Mouse (Mus musculus) limb, embryonic 15.5 days (tissue): ENCODE measurements around the gene Rsbn1. TPM values are rescaled to one million over a fixed set of nuclear protein-coding genes. Genes with fewer than 3 reads are reported as not detected.
A peak's percentile ranks its signal among the peaks of the same experiment; 100 is the strongest.

Experiments used
- ATAC-seq: fragments of 200-750 bp; cut with Nextera tagmentation; 2 replicates; pipeline ENCODE4 v1.8.0; 2017; ENCODE audit warnings: low read depth, moderate TSS enrichment; ENCODE audit not compliant: insufficient number of reproducible peaks, low FRiP score, low TSS enrichment
- H3K27ac ChIP-seq: fragments of 300-500 bp; sonication (generic); 2 replicates; pipeline ENCODE4 v1.5.1; 2015; ENCODE audit warnings: moderate library complexity, mild to moderate bottlenecking, inconsistent platforms
- H3K27me3 ChIP-seq: fragments of 300-500 bp; sonication (generic); 2 replicates; pipeline ENCODE4 v1.6.1; 2015; ENCODE audit warnings: inconsistent platforms
- H3K36me3 ChIP-seq: fragments of 300-500 bp; sonication (generic); 2 replicates; pipeline ENCODE4 v1.6.1; 2015; ENCODE audit warnings: inconsistent platforms
- H3K4me1 ChIP-seq: fragments of 300-500 bp; sonication (generic); 2 replicates; pipeline ENCODE4 v1.6.1; 2015; ENCODE audit warnings: inconsistent platforms
- H3K4me2 ChIP-seq: fragments of 300-500 bp; sonication (generic); 2 replicates; pipeline ENCODE4 v1.6.1; 2015; ENCODE audit warnings: mild to moderate bottlenecking, inconsistent platforms
- H3K4me3 ChIP-seq: fragments of 300-500 bp; sonication (generic); 2 replicates; pipeline ENCODE4 v1.5.1; 2015; ENCODE audit warnings: mild to moderate bottlenecking, inconsistent platforms
- H3K9ac ChIP-seq: fragments of 300-500 bp; sonication (generic); 2 replicates; pipeline ENCODE4 v1.6.1; 2015; ENCODE audit warnings: inconsistent platforms
- H3K9me3 ChIP-seq: fragments of 300-500 bp; sonication (generic); 2 replicates; pipeline ENCODE4 v1.6.1; 2016; ENCODE audit warnings: inconsistent platforms
- WGBS: fragments of 180-500 bp; shearing (Covaris S2); methylation state at CpG from one replicate; pipeline ENCODE4 v1.1.7; 2015; 5-methylcytosine and 5-hydroxymethylcytosine counted together
- polyA plus RNA-seq: library from polyadenylated mRNA; unstranded; fragments of >200 nt; fragmentation: Nextera tagmentation; extraction: Ambion mirVana; gene quantifications from 2 replicates; pipeline ENCODE4 v1.2.1, GENCODE M21; 2015

The Rsbn1 gene
- polyA plus RNA-seq, result 10.8 and 10.9 TPM in 2 replicates

- ATAC-seq, result peak; percentile 100
- peak within 1 kb of the TSS; percentile 87 for H3K9ac ChIP-seq
- H3K4me1 ChIP-seq, result peaks cover 8% of the 10 kb centered on the region
- H3K9me3 ChIP-seq, result no peaks in the 10 kb centered on the region
- peak within 1 kb of the TSS; percentile 63 for H3K4me2 ChIP-seq
- H3K27me3 ChIP-seq, result no peaks in the 10 kb centered on the region
- peak within 1 kb of the TSS; percentile 98 for H3K4me3 ChIP-seq
- peak within 1 kb of the TSS; percentile 92 for H3K27ac ChIP-seq
- H3K36me3 ChIP-seq, result no peaks in the 10 kb centered on the region
- WGBS, result under 1% methylated on average over 51 of the region's 55 CpGs
These were observed at the start of gene Rsbn1 for GRCm38 (mm10) chr3:103914010-103914669. Rsbn1 (plus strand) TSS chr3:103914120.

DNA sequence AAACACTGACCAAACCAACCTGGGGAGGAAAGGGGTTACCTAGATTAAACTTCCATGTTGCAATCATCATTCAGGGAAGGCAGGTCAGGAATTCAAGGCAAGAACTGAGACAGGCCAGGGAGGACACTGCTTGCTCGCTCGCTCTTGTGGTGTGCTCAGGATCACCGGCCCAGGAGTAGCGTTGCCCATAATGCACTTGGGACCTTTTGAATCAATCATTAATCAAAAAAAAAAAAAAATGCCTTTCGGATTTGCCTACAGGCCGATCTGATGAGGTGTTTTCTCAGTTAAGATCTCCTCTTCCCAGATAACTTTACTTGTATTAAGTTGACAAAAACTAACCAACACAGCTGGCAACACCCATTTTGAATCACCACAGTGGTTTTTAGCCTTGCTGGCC lies 49.7 kb upstream of the Rsbn1 start:
- Histone ChIP-seq H3K9ac (no peak overlapping the region), H3K4me2 (no peak overlapping the region), H3K4me1 (no peaks in the 10 kb centered on the region), H3K9me3 (no peaks in the 10 kb centered on the region), H3K4me3 (no peak overlapping the region), H3K27ac (no peak overlapping the region), H3K36me3 (no peaks in the 10 kb centered on the region), H3K27me3 (no peaks in the 10 kb centered on the region)
- 86% methylated on average over 6 of the region's 6 CpGs for WGBS
- ATAC-seq, result no peak

DNA sequence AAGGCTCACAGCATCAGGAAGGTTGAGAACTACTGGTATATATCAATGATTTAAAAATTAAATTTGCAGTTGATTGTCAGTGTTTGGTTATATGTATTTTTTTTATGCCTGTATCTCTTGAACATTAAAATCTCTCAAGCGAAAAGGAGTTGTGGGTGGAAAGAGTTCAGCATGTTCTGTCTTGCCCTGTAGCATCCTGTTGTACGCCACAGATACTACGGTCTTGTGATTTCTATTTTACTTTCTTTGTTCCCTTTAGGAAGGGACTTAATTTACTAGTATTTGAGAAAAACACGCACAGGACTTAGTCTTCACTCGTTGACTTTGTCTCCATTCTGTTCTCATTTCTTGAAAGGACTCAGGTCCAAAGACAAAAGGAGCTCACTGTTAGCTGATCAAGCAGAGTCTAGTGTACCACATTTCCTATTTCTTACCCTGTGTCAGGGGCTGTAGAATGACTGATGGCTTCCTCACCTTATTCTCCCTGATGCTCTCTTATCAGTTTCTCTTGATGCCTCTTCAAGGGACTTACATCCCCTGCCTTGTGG lies 46.4 kb upstream of the Rsbn1 start:
- 75% methylated on average over 5 of the region's 5 CpGs for WGBS
- Histone ChIP-seq H3K27me3 (no peaks in the 10 kb centered on the region), H3K27ac (no peak overlapping the region), H3K4me1 (no peaks in the 10 kb centered on the region), H3K9ac (no peak overlapping the region), H3K36me3 (no peaks in the 10 kb centered on the region), H3K4me2 (no peak overlapping the region), H3K4me3 (no peak overlapping the region), H3K9me3 (no peaks in the 10 kb centered on the region)
- no peak for ATAC-seq

GRCm38 (mm10) chr3:103868008-103868407 lies 45.9 kb upstream of the Rsbn1 start:
- Histone ChIP-seq H3K4me3 (no peak overlapping the region), H3K9ac (no peak overlapping the region), H3K4me1 (no peaks in the 10 kb centered on the region), H3K27ac (no peak overlapping the region), H3K36me3 (no peaks in the 10 kb centered on the region), H3K9me3 (no peaks in the 10 kb centered on the region), H3K4me2 (no peak overlapping the region), H3K27me3 (no peaks in the 10 kb centered on the region)
- ATAC-seq, result no peak
- 73% methylated on average over 4 of the region's 4 CpGs for WGBS

GRCm38 (mm10) chr3:103872663-103873098 lies 41.2 kb upstream of the Rsbn1 start:
- Histone ChIP-seq H3K9me3 (no peaks in the 10 kb centered on the region), H3K27me3 (no peaks in the 10 kb centered on the region), H3K9ac (no peak overlapping the region), H3K4me1 (no peaks in the 10 kb centered on the region), H3K4me3 (no peak overlapping the region), H3K27ac (no peak overlapping the region), H3K4me2 (no peak overlapping the region), H3K36me3 (no peaks in the 10 kb centered on the region)
- 42% methylated on average over 3 of the region's 3 CpGs for WGBS
- no peak for ATAC-seq

DNA sequence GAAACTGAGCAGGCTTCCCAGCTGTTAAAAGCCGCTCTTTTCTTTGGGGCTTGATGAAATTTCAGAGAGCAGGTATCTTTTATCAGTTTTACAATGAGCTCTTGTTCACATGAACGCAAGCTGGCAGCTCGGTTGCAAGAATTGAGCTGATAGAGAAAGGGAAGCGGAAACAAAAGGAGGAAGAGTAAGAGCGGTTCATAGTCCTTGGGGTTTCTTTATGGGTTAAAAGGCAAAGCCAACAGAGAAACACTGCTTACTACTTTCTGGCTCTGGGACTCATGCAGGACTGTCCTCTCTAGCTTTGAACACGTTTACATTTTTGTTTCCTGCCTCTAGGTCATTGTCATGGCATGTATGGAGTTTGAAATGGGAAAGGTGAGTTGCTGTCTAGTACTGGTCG lies 39.6 kb upstream of the Rsbn1 start:
- 70% methylated on average over 7 of the region's 7 CpGs for WGBS
- no peaks in the 10 kb centered on the region for H3K36me3 ChIP-seq
- H3K9ac ChIP-seq, result no peak overlapping the region
- ATAC-seq, result no peak
- no peaks in the 10 kb centered on the region for H3K4me1 ChIP-seq
- H3K9me3 ChIP-seq, result no peaks in the 10 kb centered on the region
- H3K27ac ChIP-seq, result no peak overlapping the region
- no peak overlapping the region for H3K4me3 ChIP-seq
- H3K4me2 ChIP-seq, result no peak overlapping the region
- H3K27me3 ChIP-seq, result no peaks in the 10 kb centered on the region

GRCm38 (mm10) chr3:103885946-103886345 lies 28.0 kb upstream of the Rsbn1 start:
- ATAC-seq, result no peak
- WGBS, result 74% methylated on average over 11 of the region's 11 CpGs

DNA sequence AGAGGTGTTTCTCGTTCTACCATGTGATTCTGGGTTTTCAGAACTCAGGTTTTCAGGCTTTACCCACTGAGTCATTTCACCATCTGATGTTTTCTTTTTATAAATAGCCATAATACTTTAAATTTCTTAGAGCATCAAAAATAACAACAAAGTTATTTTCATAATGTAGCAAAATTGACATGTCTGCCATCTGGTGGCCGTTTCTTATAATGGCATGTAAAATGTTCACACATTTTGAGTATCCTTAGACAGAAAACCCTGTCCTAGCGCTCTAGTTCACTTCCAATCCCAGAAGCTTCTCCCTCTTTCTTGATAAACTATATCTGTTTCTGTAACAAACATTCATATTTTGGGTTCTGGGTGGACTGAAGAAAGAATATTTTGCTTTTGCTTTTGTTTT lies 26.3 kb upstream of the Rsbn1 start:
- ATAC-seq, result no peak
- WGBS, result 22% methylated on average over 3 of the region's 3 CpGs
- Histone ChIP-seq H3K9me3 (no peaks in the 10 kb centered on the region), H3K4me1 (no peaks in the 10 kb centered on the region), H3K27me3 (no peaks in the 10 kb centered on the region), H3K4me3 (no peak overlapping the region), H3K9ac (no peak overlapping the region), H3K27ac (no peak overlapping the region), H3K36me3 (no peaks in the 10 kb centered on the region), H3K4me2 (no peak overlapping the region)

More at GRCm38 (mm10) chr3:103885946-103886345, 28.0 kb upstream of the Rsbn1 start:
- H3K9ac ChIP-seq, result no peak overlapping the region
- H3K9me3 ChIP-seq, result no peaks in the 10 kb centered on the region
- H3K4me2 ChIP-seq, result no peak overlapping the region
- H3K27me3 ChIP-seq, result no peaks in the 10 kb centered on the region
- H3K36me3 ChIP-seq, result no peaks in the 10 kb centered on the region
- H3K4me3 ChIP-seq, result no peak overlapping the region
- H3K4me1 ChIP-seq, result no peaks in the 10 kb centered on the region
- H3K27ac ChIP-seq, result no peak overlapping the region

- Histone ChIP-seq H3K4me2 (no peak overlapping the region), H3K27ac (no peak overlapping the region), H3K36me3 (no peaks in the 10 kb centered on the region), H3K27me3 (no peaks in the 10 kb centered on the region), H3K9me3 (no peaks in the 10 kb centered on the region), H3K9ac (no peak overlapping the region), H3K4me3 (no peak overlapping the region), H3K4me1 (no peaks in the 10 kb centered on the region)
- WGBS, result 87% methylated on average over 3 of the region's 3 CpGs
- ATAC-seq, result no peak
These were observed 20.5 kb upstream of the Rsbn1 start for GRCm38 (mm10) chr3:103893374-103893773.

DNA sequence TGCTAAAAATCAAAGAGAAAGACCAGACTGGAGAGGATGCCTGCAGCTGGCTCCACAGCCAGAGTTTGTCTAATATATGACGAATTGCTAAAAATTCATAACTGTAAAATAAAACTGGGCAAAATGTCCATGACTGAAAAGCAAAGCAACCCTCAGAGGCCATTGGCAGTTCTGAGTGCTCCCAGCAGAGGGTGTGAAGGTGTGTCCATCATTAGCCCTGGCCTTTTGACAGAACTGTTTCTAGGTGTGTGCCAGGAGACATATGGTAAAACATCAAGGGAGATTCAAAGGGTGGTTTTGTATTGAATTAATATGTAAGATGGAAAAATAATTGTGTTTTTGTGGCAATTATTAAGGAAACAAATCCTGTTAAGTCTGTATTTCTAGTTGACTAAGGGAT lies 9.2 kb upstream of the Rsbn1 start:
- WGBS, result 58% methylated on average over 1 of the region's 1 CpGs
- no peaks in the 10 kb centered on the region for H3K9me3 ChIP-seq
- no peak overlapping the region for H3K27ac ChIP-seq
- no peaks in the 10 kb centered on the region for H3K27me3 ChIP-seq
- no peak for ATAC-seq
- H3K36me3 ChIP-seq, result no peaks in the 10 kb centered on the region
- no peaks in the 10 kb centered on the region for H3K4me1 ChIP-seq
- no peak overlapping the region for H3K9ac ChIP-seq
- H3K4me3 ChIP-seq, result no peak overlapping the region
- H3K4me2 ChIP-seq, result no peak overlapping the region

DNA sequence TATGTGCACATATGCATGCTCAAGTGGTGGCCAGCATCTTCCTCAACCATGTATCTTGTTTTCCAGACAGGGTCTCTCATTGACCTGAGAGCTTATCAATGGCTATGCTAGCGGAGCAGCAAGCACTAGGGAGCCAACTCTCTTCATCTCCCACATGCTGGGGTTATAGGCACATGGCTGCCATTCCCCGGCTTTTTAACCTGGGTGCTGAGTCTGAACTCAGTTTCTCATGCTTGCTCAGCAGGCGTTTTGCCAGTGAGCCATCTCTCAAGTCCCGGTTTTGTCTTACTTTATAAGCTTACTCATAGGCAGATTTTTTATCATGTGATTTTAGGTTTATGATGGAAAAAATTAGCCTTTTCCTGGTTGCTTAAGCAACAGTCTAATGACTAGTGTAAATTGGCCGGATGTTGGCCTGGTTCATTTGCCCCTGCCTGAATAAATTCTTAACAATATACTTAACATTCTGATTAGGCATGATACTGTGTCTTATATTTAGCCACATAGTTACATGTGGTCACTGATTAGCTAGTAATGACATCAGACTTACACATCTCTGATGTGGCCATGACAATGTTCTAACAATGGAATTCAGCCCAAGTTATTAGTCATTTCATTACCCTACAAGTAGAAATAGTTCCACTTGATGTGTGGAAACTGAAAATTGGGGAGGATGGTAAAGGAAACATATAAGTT lies 6.4 kb upstream of the Rsbn1 start:
- Histone ChIP-seq H3K36me3 (no peaks in the 10 kb centered on the region), H3K9me3 (no peaks in the 10 kb centered on the region), H3K4me2 (no peak overlapping the region), H3K4me3 (no peak overlapping the region), H3K27ac (no peak overlapping the region), H3K27me3 (no peaks in the 10 kb centered on the region), H3K4me1 (no peaks in the 10 kb centered on the region), H3K9ac (no peak overlapping the region)
- 71% methylated on average over 5 of the region's 5 CpGs for WGBS
- ATAC-seq, result no peak

DNA sequence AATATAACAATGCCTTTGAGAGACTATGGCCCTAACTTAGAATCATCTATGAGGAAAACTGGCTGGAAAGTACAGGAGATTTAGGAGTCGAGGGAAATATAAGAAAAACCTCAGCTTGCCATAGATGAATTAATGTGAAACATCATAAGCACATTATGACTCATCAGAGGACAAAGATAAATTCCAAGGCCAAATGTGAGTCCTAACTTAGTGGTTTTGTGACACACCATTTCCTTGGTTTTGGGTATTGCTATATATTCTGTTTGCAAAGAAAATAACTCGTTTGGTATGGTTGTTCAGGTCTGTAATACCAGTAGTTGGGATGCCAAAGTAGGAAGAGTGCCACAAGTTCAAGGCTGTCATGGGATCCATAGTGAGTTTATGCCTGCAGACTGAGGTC lies 5.1 kb upstream of the Rsbn1 start:
- Histone ChIP-seq H3K4me1 (no peaks in the 10 kb centered on the region; the same call in 1 of the 2 replicates), H3K27ac (no peak overlapping the region), H3K27me3 (no peaks in the 10 kb centered on the region), H3K4me2 (no peak overlapping the region), H3K9ac (no peak overlapping the region), H3K36me3 (no peaks in the 10 kb centered on the region), H3K9me3 (no peaks in the 10 kb centered on the region), H3K4me3 (no peak overlapping the region)
- ATAC-seq, result no peak
- WGBS, result 67% methylated on average over 2 of the region's 2 CpGs
